8 mouse cellular contexts compared by ENCODE assay signal in genomic region chr11:102137625-102138446, GRCm38 (mm10). TPM values are rescaled to one million over a fixed set of nuclear protein-coding genes. Genes with fewer than 3 reads are reported as not detected.
DNase-seq lines count a peak whose midpoint lies in the region; ATAC-seq lines count a peak whose summit lies in the region.

No protein-coding gene starts in this region.

- H3K36me3 ChIP-seq in kidney, embryonic 15.5 days = no peaks in the 10 kb centered on the region
- no peaks in the 10 kb centered on the region for H3K36me3 ChIP-seq in forebrain, embryonic 11.5 days (ENCODE audit: control insufficient read depth, insufficient read depth, low read length)
- H3K36me3 ChIP-seq in limb, embryonic 15.5 days = no peaks in the 10 kb centered on the region

- H3K27me3 ChIP-seq in kidney, embryonic 15.5 days = peaks cover 20% of the 10 kb centered on the region
- H3K27me3 ChIP-seq in forebrain, embryonic 11.5 days (ENCODE audit: control insufficient read depth, insufficient read depth, low read length) = no peaks in the 10 kb centered on the region; the same call in 1 of the 2 replicates
- H3K27me3 ChIP-seq in limb, embryonic 15.5 days = peaks cover 5% of the 10 kb centered on the region

- ATAC-seq in kidney, embryonic 15.5 days (replicated peaks; ENCODE audit: low FRiP score) = no peak
- ATAC-seq in forebrain, embryonic 11.5 days (replicated peaks; ENCODE audit: low FRiP score) = no peak
- no peak for ATAC-seq in limb, embryonic 15.5 days (ENCODE audit: insufficient number of reproducible peaks, low FRiP score, low TSS enrichment, low read depth)
- ATAC-seq in neutrophil, adult 5-6 weeks (ENCODE audit: extremely low read depth, insufficient number of reproducible peaks, low FRiP score, poor library complexity, severe bottlenecking) = peak; percentile 37; the same call in 1 of the 2 replicates

- H3K9ac ChIP-seq in kidney, embryonic 15.5 days = 0 out of 2 replicates have a peak overlapping the region, but pooled peaks have one; percentile 36
- H3K9ac ChIP-seq in forebrain, embryonic 11.5 days (ENCODE audit: low read length) = no peak overlapping the region
- H3K9ac ChIP-seq in limb, embryonic 15.5 days = peak overlapping the region; percentile 33; the same call in 1 of the 2 replicates

- peak overlapping the region; percentile 32 for H3K4me3 ChIP-seq in kidney, embryonic 15.5 days (replicated peaks)
- H3K4me3 ChIP-seq in forebrain, embryonic 11.5 days (ENCODE audit: low read depth, low read length) = peak overlapping the region; percentile 17
- H3K4me3 ChIP-seq in limb, embryonic 15.5 days = peak overlapping the region; percentile 36

- 45% methylated on average over 13 of the region's 13 CpGs for WGBS in kidney, embryonic 15.5 days
- WGBS in forebrain, embryonic 11.5 days = 45% methylated on average over 13 of the region's 13 CpGs
- WGBS in limb, embryonic 15.5 days = 45% methylated on average over 13 of the region's 13 CpGs

- no peaks in the 10 kb centered on the region for H3K9me3 ChIP-seq in kidney, embryonic 15.5 days (replicated peaks)
- no peaks in the 10 kb centered on the region for H3K9me3 ChIP-seq in forebrain, embryonic 11.5 days (ENCODE audit: control insufficient read depth, low read length)
- no peaks in the 10 kb centered on the region for H3K9me3 ChIP-seq in limb, embryonic 15.5 days

- H3K4me1 ChIP-seq in kidney, embryonic 15.5 days = 0 out of 2 replicates have a peak, but pooled peaks cover 24% of the 10 kb centered on the region
- 0 out of 2 replicates have a peak, but pooled peaks cover 3% of the 10 kb centered on the region for H3K4me1 ChIP-seq in forebrain, embryonic 11.5 days (replicated peaks; ENCODE audit: control insufficient read depth, insufficient read depth, low read length)
- peaks cover 7% of the 10 kb centered on the region; the same call in 1 of the 2 replicates for H3K4me1 ChIP-seq in limb, embryonic 15.5 days

- H3K27ac ChIP-seq in kidney, embryonic 15.5 days = no peak overlapping the region
- H3K27ac ChIP-seq in forebrain, embryonic 11.5 days (ENCODE audit: low read depth, low read length) = no peak overlapping the region
- H3K27ac ChIP-seq in limb, embryonic 15.5 days = no peak overlapping the region

- DNase-seq in kidney, postnatal 36 days = no peak
- DNase-seq in forebrain, embryonic 11.5 days (ENCODE audit: low spot score) = no peak
- no peak for DNase-seq in right cerebral cortex, postnatal 36 days (ENCODE audit: low spot score in 2 of 2)
- DNase-seq in layer of hippocampus, adult 11-12 months (ENCODE audit: low spot score) = no peak
- no peak for DNase-seq in layer of hippocampus, adult 9-10 months (ENCODE audit: low spot score)

- peak overlapping the region; percentile 67 for H3K4me2 ChIP-seq in kidney, embryonic 15.5 days
- peak overlapping the region; percentile 57 for H3K4me2 ChIP-seq in forebrain, embryonic 11.5 days (ENCODE audit: low read depth, low read length, severe bottlenecking)
- peak overlapping the region; percentile 72 for H3K4me2 ChIP-seq in limb, embryonic 15.5 days

RNA-seq across cellular contexts. Expression of gene Nags, which starts 7.5 kb away (rescaled TPM):
- 0.19 and 0.33 TPM in 2 replicates for polyA plus RNA-seq in kidney, embryonic 15.5 days (2015; fragmentation: Nextera tagmentation; extraction: Ambion mirVana)
- polyA plus RNA-seq in forebrain, embryonic 11.5 days (2014; fragmentation: Nextera tagmentation; extraction: Ambion mirVana) = not detected in 2 replicates
- 0.12 and 0.14 TPM in 2 replicates for polyA plus RNA-seq in limb, embryonic 15.5 days (2015; fragmentation: Nextera tagmentation; extraction: Ambion mirVana)
- not detected in 2 replicates for total RNA-seq in neutrophil, adult 5-6 weeks (2017)

RNA-seq across cellular contexts. Expression of gene Tmem101, which starts 18.4 kb away (rescaled TPM):
- polyA plus RNA-seq in kidney, embryonic 15.5 days (2015; fragmentation: Nextera tagmentation; extraction: Ambion mirVana) = 35.3 and 36.5 TPM in 2 replicates
- polyA plus RNA-seq in forebrain, embryonic 11.5 days (2014; fragmentation: Nextera tagmentation; extraction: Ambion mirVana) = 35.7 and 38.9 TPM in 2 replicates
- polyA plus RNA-seq in limb, embryonic 15.5 days (2015; fragmentation: Nextera tagmentation; extraction: Ambion mirVana) = 37.5 and 40.3 TPM in 2 replicates
- 7.2 and 13.6 TPM in 2 replicates for total RNA-seq in neutrophil, adult 5-6 weeks (2017)

RNA-seq across cellular contexts. Expression of gene Pyy, which starts 30.2 kb away (rescaled TPM):
- polyA plus RNA-seq in kidney, embryonic 15.5 days (2015; fragmentation: Nextera tagmentation; extraction: Ambion mirVana) = 3.6 TPM in 1 of 2 replicates, not detected in the other
- polyA plus RNA-seq in forebrain, embryonic 11.5 days (2014; fragmentation: Nextera tagmentation; extraction: Ambion mirVana) = not detected in 2 replicates
- not detected in 2 replicates for polyA plus RNA-seq in limb, embryonic 15.5 days (2015; fragmentation: Nextera tagmentation; extraction: Ambion mirVana)
- total RNA-seq in neutrophil, adult 5-6 weeks (2017) = not detected in 2 replicates

RNA-seq across cellular contexts. Expression of gene Ppy, which starts 36.7 kb away (rescaled TPM):
- polyA plus RNA-seq in kidney, embryonic 15.5 days (2015; fragmentation: Nextera tagmentation; extraction: Ambion mirVana) = not detected in 2 replicates
- polyA plus RNA-seq in forebrain, embryonic 11.5 days (2014; fragmentation: Nextera tagmentation; extraction: Ambion mirVana) = not detected in 2 replicates
- polyA plus RNA-seq in limb, embryonic 15.5 days (2015; fragmentation: Nextera tagmentation; extraction: Ambion mirVana) = not detected in 2 replicates
- not detected in 2 replicates for total RNA-seq in neutrophil, adult 5-6 weeks (2017)

RNA-seq across cellular contexts. Expression of gene Lsm12, which starts 47.3 kb away (rescaled TPM):
- 122 and 135 TPM in 2 replicates for polyA plus RNA-seq in kidney, embryonic 15.5 days (2015; fragmentation: Nextera tagmentation; extraction: Ambion mirVana)
- polyA plus RNA-seq in forebrain, embryonic 11.5 days (2014; fragmentation: Nextera tagmentation; extraction: Ambion mirVana) = 73.2 and 78.7 TPM in 2 replicates
- polyA plus RNA-seq in limb, embryonic 15.5 days (2015; fragmentation: Nextera tagmentation; extraction: Ambion mirVana) = 119 and 130 TPM in 2 replicates
- total RNA-seq in neutrophil, adult 5-6 weeks (2017) = 46.8 and 56.2 TPM in 2 replicates
